Mouse (Mus musculus) E14TG2a.4 (cell line): Measurements from ENCODE around the gene Nav3.

Experiments
- CTCF ChIP-seq: conservative IDR thresholded peaks from 2 replicates; pipeline ENCODE4 v1.5.1; 2014; ENCODE audit warnings: low read length
- POU5F1 ChIP-seq: IDR thresholded peaks from 2 replicates; pipeline ENCODE4 v1.6.1; 2014; ENCODE audit warnings: low read length, borderline replicate concordance

DNA sequence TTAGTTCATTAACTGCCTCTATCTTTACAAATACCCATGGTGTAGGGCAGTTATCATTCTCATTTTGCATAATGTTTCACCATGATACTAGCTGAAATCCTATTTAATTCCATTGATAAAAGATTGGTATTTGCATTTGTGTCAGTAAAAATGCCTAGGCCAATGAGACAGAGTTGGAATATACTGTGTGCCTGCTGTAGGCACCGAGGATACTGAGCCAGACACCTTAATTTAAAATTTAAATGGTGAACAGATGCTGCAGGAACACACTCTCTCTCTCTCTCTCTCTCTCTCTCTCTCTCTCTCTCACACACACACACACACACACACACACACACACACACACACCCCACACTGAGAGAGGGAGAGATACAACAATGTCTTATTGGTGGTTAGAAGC is 269.8 kb downstream of the Nav3 start:
- TF ChIP-seq CTCF: no peak
- TF ChIP-seq POU5F1: no peak
